Mouse (Mus musculus): ENCODE measurements around the gene Kdm2a.

GRCm38 (mm10) chr19:4299126-4299525 is 99.0 kb downstream of the Kdm2a start:
- TF ChIP-seq CTCF (IDR thresholded peaks at IDR 0.05 in 2 of 3, conservative IDR thresholded peaks at IDR 0.05 in 1 of 3; ENCODE audit: control insufficient read depth in 1 of 3, insufficient read depth in 1 of 3, low read depth in 2 of 3, low read length in 3 of 3, poor library complexity in 1 of 3, severe bottlenecking in 1 of 3) (no peak), TAL1 (IDR thresholded peaks at IDR 0.05; ENCODE audit: low read length) (no peak), SIN3A (IDR thresholded peaks at IDR 0.05; ENCODE audit: low read length) (no peak), GABPA (IDR thresholded peaks at IDR 0.05; ENCODE audit: low read depth, low read length) (no peak), POLR2A (IDR thresholded peaks at IDR 0.05; ENCODE audit: control insufficient read depth in 1 of 2, insufficient read depth in 1 of 2, low read depth in 1 of 2, low read length in 2 of 2, poor library complexity in 1 of 2) (no peak), MYC (IDR thresholded peaks at IDR 0.05; ENCODE audit: low read depth, low read length) (no peak), UBTF (IDR thresholded peaks at IDR 0.05; ENCODE audit: borderline replicate concordance, insufficient read depth, low read depth, low read length) (no peak), E2F4 (IDR thresholded peaks at IDR 0.05; ENCODE audit: borderline replicate concordance, low read depth, low read length) (no peak), GATA1 (IDR thresholded peaks at IDR 0.05; ENCODE audit: low read depth, low read length) (no peak)

Measured in MEL (cell line).